Mouse (Mus musculus): Measurements from ENCODE around the gene Pex26. TPM values are rescaled to one million over a fixed set of nuclear protein-coding genes. Genes with fewer than 3 reads are reported as not detected.

The Pex26 gene
- 21.0 and 24.2 TPM in 2 replicates for polyA plus RNA-seq (2012; rRNA removed)

GRCm38 (mm10) chr6:121183414-121184173, at the start of gene Pex26:
Pex26 (plus strand) TSS chr6:121183667.
- H3K36me3 ChIP-seq (ENCODE audit: control insufficient read depth, insufficient read depth, low read length) = no peaks in the 10 kb centered on the region; the same call in 1 of the 2 replicates
- peak; percentile 95 for DNase-seq
- H3K4me1 ChIP-seq (ENCODE audit: control insufficient read depth, insufficient read depth, low read length) = peaks cover 11% of the 10 kb centered on the region; the same call in 1 of the 2 replicates
- H3K27ac ChIP-seq (ENCODE audit: insufficient read depth, low read depth, low read length) = peak within 1 kb of the TSS; percentile 97
- no peaks in the 10 kb centered on the region for H3K27me3 ChIP-seq (replicated peaks; ENCODE audit: control insufficient read depth, insufficient read depth, low read length)
- 2% methylated on average over 32 of the region's 32 CpGs for WGBS
- TF ChIP-seq CTCF (conservative IDR thresholded peaks at IDR 0.05; ENCODE audit: insufficient read depth, insufficient read length, low read depth, low read length) (no peak), POLR2A (IDR thresholded peaks at IDR 0.05; ENCODE audit: low read depth, low read length) (peak; percentile 28)
- H3K4me3 ChIP-seq (ENCODE audit: insufficient read depth, low read depth, low read length) = peak within 1 kb of the TSS; percentile 79

GRCm38 (mm10) chr6:121134249-121134648, 49.2 kb upstream of the Pex26 start:
- H3K36me3 ChIP-seq (ENCODE audit: control insufficient read depth, insufficient read depth, low read length) = no peaks in the 10 kb centered on the region
- TF ChIP-seq POLR2A (IDR thresholded peaks at IDR 0.05; ENCODE audit: low read depth, low read length) (no peak), CTCF (conservative IDR thresholded peaks at IDR 0.05; ENCODE audit: insufficient read depth, insufficient read length, low read depth, low read length) (no peak)
- no peak overlapping the region for H3K27ac ChIP-seq (ENCODE audit: insufficient read depth, low read depth, low read length)
- no peak for DNase-seq
- WGBS = 71% methylated on average over 3 of the region's 3 CpGs
- no peaks in the 10 kb centered on the region; the same call in 1 of the 2 replicates for H3K27me3 ChIP-seq (replicated peaks; ENCODE audit: control insufficient read depth, insufficient read depth, low read length)
- H3K4me1 ChIP-seq (ENCODE audit: control insufficient read depth, insufficient read depth, low read length) = peaks cover 2% of the 10 kb centered on the region; the same call in 1 of the 2 replicates
- H3K4me3 ChIP-seq (ENCODE audit: insufficient read depth, low read depth, low read length) = no peak overlapping the region

- WGBS = 69% methylated on average over 5 of the region's 5 CpGs
- no peak overlapping the region for H3K4me3 ChIP-seq (ENCODE audit: insufficient read depth, low read depth, low read length)
- no peaks in the 10 kb centered on the region for H3K4me1 ChIP-seq (ENCODE audit: control insufficient read depth, insufficient read depth, low read length)
- no peaks in the 10 kb centered on the region for H3K36me3 ChIP-seq (ENCODE audit: control insufficient read depth, insufficient read depth, low read length)
- no peak for DNase-seq
- TF ChIP-seq POLR2A (IDR thresholded peaks at IDR 0.05; ENCODE audit: low read depth, low read length) = no peak
- no peak for TF ChIP-seq CTCF (conservative IDR thresholded peaks at IDR 0.05; ENCODE audit: insufficient read depth, insufficient read length, low read depth, low read length)
- H3K27me3 ChIP-seq (replicated peaks; ENCODE audit: control insufficient read depth, insufficient read depth, low read length) = no peaks in the 10 kb centered on the region; the same call in 1 of the 2 replicates
- H3K27ac ChIP-seq (ENCODE audit: insufficient read depth, low read depth, low read length) = no peak overlapping the region
Observed at GRCm38 (mm10) chr6:121134884-121135283, 48.6 kb upstream of the Pex26 start.

GRCm38 (mm10) chr6:121137222-121137621, 46.2 kb upstream of the Pex26 start:
- DNase-seq = no peak
- Histone ChIP-seq H3K4me1 (ENCODE audit: control insufficient read depth, insufficient read depth, low read length) (no peaks in the 10 kb centered on the region), H3K4me3 (ENCODE audit: insufficient read depth, low read depth, low read length) (no peak overlapping the region), H3K27me3 (replicated peaks; ENCODE audit: control insufficient read depth, insufficient read depth, low read length) (no peaks in the 10 kb centered on the region), H3K27ac (ENCODE audit: insufficient read depth, low read depth, low read length) (no peak overlapping the region), H3K36me3 (ENCODE audit: control insufficient read depth, insufficient read depth, low read length) (no peaks in the 10 kb centered on the region)
- WGBS = 58% methylated on average over 6 of the region's 6 CpGs
- no peak for TF ChIP-seq POLR2A (IDR thresholded peaks at IDR 0.05; ENCODE audit: low read depth, low read length)
- no peak for TF ChIP-seq CTCF (conservative IDR thresholded peaks at IDR 0.05; ENCODE audit: insufficient read depth, insufficient read length, low read depth, low read length)

- H3K36me3 ChIP-seq (ENCODE audit: control insufficient read depth, insufficient read depth, low read length) = no peaks in the 10 kb centered on the region
- H3K27me3 ChIP-seq (replicated peaks; ENCODE audit: control insufficient read depth, insufficient read depth, low read length) = no peaks in the 10 kb centered on the region
- H3K4me1 ChIP-seq (ENCODE audit: control insufficient read depth, insufficient read depth, low read length) = no peaks in the 10 kb centered on the region; the same call in 1 of the 2 replicates
- H3K4me3 ChIP-seq (ENCODE audit: insufficient read depth, low read depth, low read length) = no peak overlapping the region
- WGBS = 83% methylated on average over 12 of the region's 12 CpGs
- no peak for DNase-seq
- TF ChIP-seq POLR2A (IDR thresholded peaks at IDR 0.05; ENCODE audit: low read depth, low read length) = no peak
- TF ChIP-seq CTCF (conservative IDR thresholded peaks at IDR 0.05; ENCODE audit: insufficient read depth, insufficient read length, low read depth, low read length) = no peak
- H3K27ac ChIP-seq (ENCODE audit: insufficient read depth, low read depth, low read length) = no peak overlapping the region
Observed at GRCm38 (mm10) chr6:121138338-121139040, 45.0 kb upstream of the Pex26 start.

- no peaks in the 10 kb centered on the region for H3K36me3 ChIP-seq (ENCODE audit: control insufficient read depth, insufficient read depth, low read length)
- no peak for DNase-seq
- no peak overlapping the region for H3K27ac ChIP-seq (ENCODE audit: insufficient read depth, low read depth, low read length)
- TF ChIP-seq CTCF (conservative IDR thresholded peaks at IDR 0.05; ENCODE audit: insufficient read depth, insufficient read length, low read depth, low read length) (no peak), POLR2A (IDR thresholded peaks at IDR 0.05; ENCODE audit: low read depth, low read length) (no peak)
- WGBS = 70% methylated on average over 1 of the region's 1 CpGs
- peaks cover 5% of the 10 kb centered on the region; the same call in 1 of the 2 replicates for H3K4me1 ChIP-seq (ENCODE audit: control insufficient read depth, insufficient read depth, low read length)
- no peaks in the 10 kb centered on the region for H3K27me3 ChIP-seq (replicated peaks; ENCODE audit: control insufficient read depth, insufficient read depth, low read length)
- H3K4me3 ChIP-seq (ENCODE audit: insufficient read depth, low read depth, low read length) = no peak overlapping the region
Observed at GRCm38 (mm10) chr6:121139271-121139670, 44.2 kb upstream of the Pex26 start.

- DNase-seq = no peak
- Histone ChIP-seq H3K27me3 (replicated peaks; ENCODE audit: control insufficient read depth, insufficient read depth, low read length) (no peaks in the 10 kb centered on the region), H3K36me3 (ENCODE audit: control insufficient read depth, insufficient read depth, low read length) (no peaks in the 10 kb centered on the region), H3K4me3 (ENCODE audit: insufficient read depth, low read depth, low read length) (no peak overlapping the region), H3K27ac (ENCODE audit: insufficient read depth, low read depth, low read length) (no peak overlapping the region), H3K4me1 (ENCODE audit: control insufficient read depth, insufficient read depth, low read length) (peaks cover 7% of the 10 kb centered on the region; the same call in 1 of the 2 replicates)
- WGBS = 74% methylated on average over 7 of the region's 7 CpGs
- no peak for TF ChIP-seq CTCF (conservative IDR thresholded peaks at IDR 0.05; ENCODE audit: insufficient read depth, insufficient read length, low read depth, low read length)
- TF ChIP-seq POLR2A (IDR thresholded peaks at IDR 0.05; ENCODE audit: low read depth, low read length) = no peak
Observed at GRCm38 (mm10) chr6:121142298-121142697, 41.2 kb upstream of the Pex26 start.
